Mouse (Mus musculus) monocyte, adult 2 months (primary cell): ENCODE measurements at regions not wholly inside any gene's neighbourhood (a gene's known extent, or its start where the extent isn't known, plus 50 kb on each side); places are given as distances from the start of the nearest gene placed in this dataset.

ENCODE experiments used
- DNase-seq, 2 experiments: peaks; one replicate each; pipeline ENCODE4 v3.0.0; 2022; ENCODE audit warnings: low spot score in 2 of 2, low read depth in 1 of 2

DNA sequence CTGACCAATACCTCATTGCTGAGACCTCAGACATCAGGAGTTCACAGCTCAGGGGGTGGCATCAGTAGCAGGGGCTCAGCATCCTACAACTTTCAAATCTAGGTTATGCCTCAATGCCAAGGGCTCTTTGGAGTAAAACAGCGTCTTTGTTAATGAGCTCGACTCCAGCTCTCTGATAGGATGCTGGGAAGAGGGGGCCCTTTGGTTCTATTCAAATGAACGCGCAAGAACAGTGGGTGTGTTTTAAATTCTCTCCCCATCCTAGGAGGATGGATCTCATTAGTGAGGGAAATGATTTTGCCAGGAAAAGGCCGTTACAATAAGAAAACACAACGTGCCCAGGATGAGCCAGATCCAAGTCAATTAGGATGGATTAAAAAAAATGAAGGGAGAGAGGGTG lies 132.2 kb upstream of the 3110018I06Rik start:
- no peak for DNase-seq

DNA sequence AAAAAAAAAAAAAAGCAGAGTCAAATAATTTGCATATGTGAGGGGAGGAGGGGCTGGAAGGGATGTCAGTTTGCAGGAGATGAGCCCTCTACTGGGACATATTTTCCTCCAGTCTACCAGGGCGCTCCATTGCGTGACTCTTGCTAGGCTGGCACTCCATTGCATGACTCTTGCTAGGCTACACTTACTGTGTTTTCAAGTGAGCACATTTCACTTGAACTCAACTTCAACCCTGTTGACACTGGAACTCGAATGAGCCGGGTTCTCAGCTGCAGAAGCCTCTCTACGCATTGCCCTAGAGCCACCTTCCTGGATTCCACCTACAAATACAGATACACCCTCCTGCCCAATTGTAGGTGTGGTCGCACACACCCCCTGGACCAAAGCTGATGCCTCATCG lies 131.5 kb upstream of the 3110018I06Rik start:
- DNase-seq, result no peak

DNA sequence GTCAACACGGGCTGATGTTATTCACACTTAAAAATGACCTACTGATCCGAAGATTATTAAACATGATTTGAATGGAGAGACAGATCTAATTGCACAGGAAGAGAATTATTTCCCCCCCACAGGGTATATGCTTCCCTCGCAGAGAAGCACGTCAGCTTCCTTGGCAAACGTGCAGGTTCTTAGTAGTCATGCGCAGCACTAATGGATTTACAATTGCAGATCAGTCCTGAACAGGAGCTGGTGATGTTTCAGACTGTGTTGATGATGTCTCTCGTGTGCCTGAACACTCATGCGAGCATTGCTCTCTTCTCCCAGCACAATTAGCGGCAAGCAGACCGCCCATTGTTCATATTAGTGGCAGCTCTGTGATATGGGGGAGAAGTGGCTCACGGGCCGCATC lies 127.9 kb upstream of the 3110018I06Rik start:
- no peak for DNase-seq

DNA sequence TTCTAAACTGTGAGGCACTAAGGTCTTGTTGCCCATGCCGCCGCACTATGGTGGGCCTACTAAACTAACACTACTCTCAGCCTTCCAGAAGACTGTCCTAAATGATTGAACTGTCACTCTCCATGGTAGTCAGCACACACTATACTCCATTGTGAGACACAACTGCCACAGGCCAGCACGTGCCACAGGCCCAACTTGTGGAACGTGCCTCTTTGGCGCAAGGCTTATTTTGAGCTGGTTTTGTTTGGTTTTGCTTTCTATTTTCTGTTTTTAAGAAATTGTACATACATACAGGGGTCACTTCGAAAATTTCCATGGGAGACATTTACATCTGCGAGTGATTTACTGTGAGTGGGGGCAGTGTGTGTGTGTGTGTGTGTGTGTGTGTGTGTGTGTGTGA lies 126.8 kb upstream of the 3110018I06Rik start:
- DNase-seq, result no peak

DNA sequence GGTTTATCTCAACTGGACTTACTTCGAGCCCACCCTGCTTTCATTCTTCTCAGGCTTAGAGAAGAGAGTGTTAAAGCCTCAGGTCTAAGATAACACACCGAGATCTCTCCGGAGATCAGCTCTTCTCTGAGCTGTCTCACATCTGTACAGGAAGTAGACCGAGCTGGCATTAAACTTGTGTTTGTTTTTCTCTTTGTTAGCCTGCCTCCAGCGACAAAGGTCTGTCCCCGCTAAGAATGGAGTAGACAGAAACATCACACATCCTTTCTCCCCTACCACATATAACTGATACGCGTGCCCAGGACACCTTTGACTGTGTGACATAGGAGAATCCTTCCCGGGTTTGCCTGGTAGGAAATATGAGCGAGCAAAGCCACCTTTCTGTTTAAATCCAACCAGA lies 126.3 kb upstream of the 3110018I06Rik start:
- DNase-seq, result no peak

DNA sequence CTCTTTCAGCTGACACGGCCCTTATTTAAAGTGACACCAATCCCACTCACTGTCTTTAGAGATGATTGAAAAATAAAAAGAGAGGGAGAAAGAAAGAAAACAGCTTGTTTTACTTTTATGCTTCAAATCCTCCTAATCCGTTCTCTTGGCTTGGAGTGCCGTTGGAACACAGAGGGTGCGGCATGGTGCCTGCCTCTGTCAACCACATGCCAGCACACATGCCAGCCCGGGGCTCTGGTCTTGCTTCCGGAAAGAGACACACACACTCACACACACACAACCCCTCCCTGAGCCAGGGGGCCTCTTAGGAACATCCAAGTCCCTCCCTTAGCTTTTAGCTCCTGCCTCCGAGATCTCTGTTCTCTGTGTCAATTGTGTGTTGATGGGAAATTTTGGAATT lies 116.2 kb upstream of the 3110018I06Rik start:
- DNase-seq, result no peak

DNA sequence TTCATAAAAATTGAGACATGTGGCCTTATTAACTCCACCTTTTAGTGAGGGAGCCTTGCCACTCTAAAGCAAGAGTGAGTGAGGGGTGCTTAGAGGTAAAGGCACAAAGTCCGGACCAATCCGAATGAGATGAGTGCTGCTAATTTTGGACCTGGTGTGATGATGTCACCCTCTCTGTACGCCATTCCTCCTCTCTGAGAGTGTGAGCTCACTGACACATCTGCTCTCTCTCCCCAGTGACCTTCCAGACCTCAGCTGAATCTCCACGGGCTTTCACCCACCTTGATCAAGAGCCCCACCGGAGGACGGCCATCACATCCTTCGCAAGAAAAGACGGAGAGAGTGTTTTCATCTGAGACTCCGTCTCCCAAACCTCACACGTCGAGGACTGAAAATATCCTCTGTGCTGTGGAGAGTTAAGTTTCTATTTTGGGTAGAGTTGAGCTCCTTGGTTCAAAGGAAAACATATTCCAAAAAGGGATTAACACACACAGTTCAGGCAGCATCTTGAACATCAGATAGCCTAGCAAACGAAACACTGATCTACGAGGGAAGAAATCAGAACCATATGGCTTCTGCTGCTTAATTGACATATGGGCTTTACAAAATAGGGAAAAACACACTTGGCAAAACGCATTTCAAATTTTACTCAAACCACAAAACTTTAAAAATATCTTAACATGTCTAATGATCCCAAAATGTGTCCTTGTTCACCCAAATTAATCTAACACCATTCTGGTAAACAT lies 96.2 kb upstream of the 3110018I06Rik start:
- no peak for DNase-seq

DNA sequence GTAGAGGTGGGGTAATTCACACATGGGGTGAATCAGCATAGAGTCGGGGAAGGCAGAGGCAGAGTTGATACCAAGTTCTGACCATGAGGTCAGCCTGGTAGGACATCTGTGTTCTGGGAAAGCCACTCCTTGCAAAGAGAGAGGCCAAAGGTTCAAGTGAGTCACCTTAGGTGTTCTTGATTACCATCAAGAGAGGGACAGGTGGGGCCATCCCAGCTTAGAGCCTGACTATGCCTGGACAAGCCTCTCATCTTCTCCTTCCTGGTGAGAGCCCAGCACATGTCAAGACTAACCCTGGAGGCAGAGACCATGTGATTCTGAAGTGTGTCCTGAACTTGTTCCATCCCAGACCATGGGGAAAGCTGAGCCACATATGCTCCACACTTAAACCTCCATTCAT lies 94.0 kb upstream of the 3110018I06Rik start:
- no peak for DNase-seq

DNA sequence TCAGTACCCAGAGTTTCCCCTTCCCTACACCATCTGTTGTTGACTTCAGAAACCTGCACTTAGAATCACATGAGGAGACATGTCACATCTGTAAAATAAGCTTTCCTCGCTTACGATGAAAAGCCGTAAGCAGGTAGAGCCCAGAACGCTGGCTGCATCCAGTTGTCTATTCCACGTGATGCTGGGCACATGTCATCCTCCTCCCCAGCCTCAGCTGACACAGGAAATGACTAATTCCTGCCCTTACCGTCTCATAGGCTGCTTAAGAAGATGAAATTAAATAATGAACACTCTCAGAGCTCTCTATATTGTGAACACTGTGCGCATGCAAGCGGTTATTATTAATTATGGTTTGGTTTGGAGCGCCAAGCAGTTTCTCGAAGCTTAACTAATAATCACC lies 83.6 kb upstream of the 3110018I06Rik start:
- DNase-seq, result no peak

DNA sequence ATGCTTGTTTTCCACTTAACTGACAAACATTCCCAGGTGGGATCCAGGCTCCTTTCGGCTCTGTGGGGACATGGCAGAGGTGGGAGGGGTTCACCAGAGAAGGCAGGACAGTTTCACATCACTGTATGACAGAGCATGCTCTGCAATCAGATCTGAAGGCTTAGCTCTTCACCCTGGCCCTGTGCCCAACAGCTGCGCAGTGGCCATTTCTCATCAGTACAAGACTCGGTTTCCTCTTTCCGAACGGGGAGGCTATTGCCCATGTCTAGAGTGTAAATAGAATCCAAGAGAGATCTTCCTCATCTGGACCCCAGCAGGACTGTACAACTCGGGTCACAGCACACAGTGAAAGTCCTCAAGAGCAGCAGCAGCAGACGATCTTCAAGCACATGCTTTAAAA lies 64.5 kb upstream of the 3110018I06Rik start:
- no peak for DNase-seq

DNA sequence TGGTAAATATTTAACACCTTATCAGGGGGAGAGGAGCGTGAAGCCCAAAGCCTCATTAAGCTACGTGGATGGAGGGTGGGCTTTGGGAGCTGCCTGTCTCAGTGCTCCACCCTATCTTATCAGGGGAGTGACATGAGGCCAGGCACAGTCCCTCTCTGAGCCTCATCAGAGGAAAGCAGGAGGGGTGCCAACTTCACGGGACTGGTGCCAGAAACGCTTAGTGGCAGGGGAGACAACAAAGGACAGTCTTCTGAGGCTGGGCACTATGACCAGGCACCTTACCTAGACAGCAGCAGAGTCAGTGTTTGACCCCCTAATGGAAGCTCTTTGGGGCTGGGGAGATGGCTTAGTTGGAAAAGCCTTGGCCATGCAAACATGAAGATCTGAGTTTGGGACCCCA lies 49.9 kb upstream of the 3110018I06Rik start:
- no peak for DNase-seq
